Mouse (Mus musculus) hindbrain, embryonic 11.5 days (tissue): Measurements from ENCODE around the gene Cox15. TPM values are rescaled to one million over a fixed set of nuclear protein-coding genes. Genes with fewer than 3 reads are reported as not detected.

Experiments used
- ATAC-seq: fragments of 200-750 bp; cut with Nextera tagmentation; 2 replicates; pipeline ENCODE4 v1.8.0; 2017; ENCODE audit warnings: mild to moderate bottlenecking, moderate TSS enrichment, moderate library complexity; ENCODE audit not compliant: low FRiP score
- DNase-seq: peaks from one replicate; pipeline ENCODE4 v3.0.0-alpha.2; 2015; ENCODE audit warnings: low spot score
- H3K27ac ChIP-seq: fragments of 300-500 bp; sonication (generic); 2 replicates; pipeline ENCODE4 v1.5.1; 2014; ENCODE audit warnings: mild to moderate bottlenecking, low read depth, low read length
- H3K27me3 ChIP-seq: fragments of 300-500 bp; sonication (generic); 2 replicates; pipeline ENCODE4 v1.6.1; 2014; ENCODE audit warnings: mild to moderate bottlenecking, low read length, moderate library complexity, mixed read lengths; ENCODE audit not compliant: control insufficient read depth, insufficient read depth
- H3K36me3 ChIP-seq: fragments of 300-500 bp; sonication (generic); 2 replicates; pipeline ENCODE4 v1.6.1; 2014; ENCODE audit warnings: mild to moderate bottlenecking, low read length, moderate library complexity, mixed read lengths; ENCODE audit not compliant: control insufficient read depth, insufficient read depth
- H3K4me1 ChIP-seq: fragments of 300-500 bp; sonication (generic); replicated peaks from 2 replicates; pipeline ENCODE4 v1.6.1; 2014; ENCODE audit warnings: low read length, mixed read lengths; ENCODE audit not compliant: control insufficient read depth, insufficient read depth
- H3K4me2 ChIP-seq: fragments of 300-500 bp; sonication (generic); replicated peaks from 2 replicates; pipeline ENCODE4 v1.6.1; 2014; ENCODE audit warnings: mild to moderate bottlenecking, low read depth, low read length
- H3K4me3 ChIP-seq: fragments of 300-500 bp; sonication (generic); 2 replicates; pipeline ENCODE4 v1.5.1; 2014; ENCODE audit warnings: low read depth, low read length
- H3K9ac ChIP-seq: fragments of 300-500 bp; sonication (generic); 2 replicates; pipeline ENCODE4 v1.6.1; 2014; ENCODE audit warnings: low read depth, low read length
- H3K9me3 ChIP-seq: fragments of 300-500 bp; sonication (generic); 2 replicates; pipeline ENCODE4 v1.6.1; 2016; ENCODE audit warnings: low read length; ENCODE audit not compliant: control insufficient read depth
- WGBS: fragments of 180-500 bp; shearing (Covaris S2); extraction: QIAGEN DNeasy Blood & Tissue Kit; methylation state at CpG from one replicate; pipeline ENCODE4 v1.1.7; 2014; 5-methylcytosine and 5-hydroxymethylcytosine counted together
- polyA plus RNA-seq: library from polyadenylated mRNA; unstranded; fragments of >200 nt; fragmentation: Nextera tagmentation; extraction: Ambion mirVana; gene quantifications from 2 replicates; pipeline ENCODE4 v1.2.1, GENCODE M21; 2014

Gene Cox15
- polyA plus RNA-seq, 1 experiment from 2014 or later = 12.9 TPM

GRCm38 (mm10) chr19:43695514-43695964 lies 57.3 kb downstream of the Cox15 start:
- ATAC-seq = no peak
- Histone ChIP-seq H3K9ac (no peak overlapping the region), H3K4me2 (no peak overlapping the region), H3K4me3 (no peak overlapping the region), H3K4me1 (no peaks in the 10 kb centered on the region), H3K36me3 (no peaks in the 10 kb centered on the region), H3K27me3 (no peaks in the 10 kb centered on the region), H3K27ac (no peak overlapping the region), H3K9me3 (no peaks in the 10 kb centered on the region)
- no peak for DNase-seq
- WGBS = 50% methylated on average over 10 of the region's 10 CpGs

GRCm38 (mm10) chr19:43692815-43693214 lies 60.0 kb downstream of the Cox15 start:
- Histone ChIP-seq H3K9me3 (no peaks in the 10 kb centered on the region), H3K27me3 (no peaks in the 10 kb centered on the region), H3K4me3 (no peak overlapping the region), H3K9ac (no peak overlapping the region), H3K4me1 (no peaks in the 10 kb centered on the region), H3K27ac (no peak overlapping the region), H3K36me3 (no peaks in the 10 kb centered on the region), H3K4me2 (no peak overlapping the region)
- no peak for ATAC-seq
- WGBS = 70% methylated on average over 14 of the region's 14 CpGs
- peak; percentile 8 for DNase-seq

- no peaks in the 10 kb centered on the region for H3K9me3 ChIP-seq
- ATAC-seq (peak; percentile 98), DNase-seq (peak; percentile 93)
- WGBS = under 1% methylated on average over 60 of the region's 60 CpGs
- peak within 1 kb of the TSS; percentile 83 for H3K9ac ChIP-seq
- H3K36me3 ChIP-seq = no peaks in the 10 kb centered on the region
- H3K27ac ChIP-seq = peak within 1 kb of the TSS; percentile 70
- peak within 1 kb of the TSS; percentile 78 for H3K4me3 ChIP-seq
- H3K27me3 ChIP-seq = no peaks in the 10 kb centered on the region
- no peaks in the 10 kb centered on the region for H3K4me1 ChIP-seq
- peak within 1 kb of the TSS; percentile 78 for H3K4me2 ChIP-seq
Observed at GRCm38 (mm10) chr19:43689419-43690246, 63.2 kb downstream of the Cox15 start, which contains the start of gene Entpd7. Gene Entpd7 (plus strand): TSS chr19:43689672.

Other genes with a start within 250 kb of the Cox15 start
- 51.0 and 53.4 TPM in 2 replicates for gene Got1, start 228.4 kb downstream of the Cox15 start, polyA plus RNA-seq
- gene Nkx2-3, start 140.7 kb downstream of the Cox15 start, polyA plus RNA-seq = 0.20 and 0.38 TPM in 2 replicates
- gene Slc25a28, start 78.1 kb downstream of the Cox15 start, polyA plus RNA-seq = 9.1 and 10.9 TPM in 2 replicates
- 13.9 and 15.4 TPM in 2 replicates for gene Entpd7, start 63.3 kb downstream of the Cox15 start, polyA plus RNA-seq
- gene Cutc, start within 50 bp of the Cox15 start, polyA plus RNA-seq = 13.9 and 14.5 TPM in 2 replicates
- gene Abcc2, start 29.2 kb upstream of the Cox15 start, polyA plus RNA-seq = 0.03 and 0.09 TPM in 2 replicates
- gene Dnmbp, start 187.2 kb upstream of the Cox15 start, polyA plus RNA-seq = 12.2 and 13.5 TPM in 2 replicates
- gene Cpn1, start 233.6 kb upstream of the Cox15 start, polyA plus RNA-seq = 0.54 and 0.80 TPM in 2 replicates